Mouse (Mus musculus) spleen, postnatal 4 days (tissue): ENCODE data around the gene Nrxn2.
A peak's percentile ranks its signal among the peaks of the same experiment; 100 is the strongest.

ENCODE experiments used
- DNase-seq, 2 experiments: peaks; one replicate each; pipeline ENCODE4 v3.0.0; 2022; ENCODE audit warnings: low spot score in 2 of 2

Nrxn2 gene

DNA sequence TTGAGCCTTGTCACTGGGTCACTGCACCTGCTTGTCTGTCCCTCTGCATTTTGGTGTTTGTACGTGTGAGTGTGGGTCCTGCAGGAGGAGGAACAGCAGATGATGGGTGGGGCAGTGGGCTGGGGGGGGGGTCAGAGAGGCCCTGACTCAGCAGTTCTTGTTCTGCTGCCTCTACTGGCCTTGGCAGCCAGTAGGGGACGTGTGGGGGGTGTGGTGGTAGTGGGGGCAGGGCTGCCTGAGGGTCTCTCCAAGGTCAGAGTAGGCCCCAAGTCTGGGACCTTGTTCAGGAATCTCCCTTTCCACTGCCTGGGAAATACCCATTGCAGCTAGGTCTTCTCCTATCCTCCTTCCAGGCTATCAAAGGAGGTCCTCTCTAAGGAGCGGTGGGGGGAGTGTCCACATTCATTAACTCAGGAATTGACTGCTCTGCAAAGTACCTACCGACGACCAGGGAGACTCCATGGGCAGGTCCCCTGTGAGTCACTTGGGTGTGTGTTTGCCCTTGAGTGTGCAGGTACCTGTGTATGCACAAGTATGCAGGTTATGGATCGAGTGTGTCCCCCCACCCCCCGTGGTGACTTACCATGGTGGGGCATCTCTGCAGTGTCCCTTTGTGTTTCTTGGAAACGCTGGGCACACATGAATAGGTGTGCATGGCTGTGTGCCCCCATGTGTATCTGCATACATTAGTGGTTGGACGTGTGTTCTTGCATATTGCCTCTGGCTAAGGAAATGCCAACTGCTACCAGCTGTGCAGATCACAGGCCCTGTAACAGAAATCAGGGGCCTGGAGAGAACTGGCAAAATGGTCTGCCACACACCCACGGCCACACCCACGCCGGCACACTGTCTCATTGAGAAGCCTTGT is 1.4 kb upstream of the Nrxn2 start:
- DNase-seq, result no peak

DNA sequence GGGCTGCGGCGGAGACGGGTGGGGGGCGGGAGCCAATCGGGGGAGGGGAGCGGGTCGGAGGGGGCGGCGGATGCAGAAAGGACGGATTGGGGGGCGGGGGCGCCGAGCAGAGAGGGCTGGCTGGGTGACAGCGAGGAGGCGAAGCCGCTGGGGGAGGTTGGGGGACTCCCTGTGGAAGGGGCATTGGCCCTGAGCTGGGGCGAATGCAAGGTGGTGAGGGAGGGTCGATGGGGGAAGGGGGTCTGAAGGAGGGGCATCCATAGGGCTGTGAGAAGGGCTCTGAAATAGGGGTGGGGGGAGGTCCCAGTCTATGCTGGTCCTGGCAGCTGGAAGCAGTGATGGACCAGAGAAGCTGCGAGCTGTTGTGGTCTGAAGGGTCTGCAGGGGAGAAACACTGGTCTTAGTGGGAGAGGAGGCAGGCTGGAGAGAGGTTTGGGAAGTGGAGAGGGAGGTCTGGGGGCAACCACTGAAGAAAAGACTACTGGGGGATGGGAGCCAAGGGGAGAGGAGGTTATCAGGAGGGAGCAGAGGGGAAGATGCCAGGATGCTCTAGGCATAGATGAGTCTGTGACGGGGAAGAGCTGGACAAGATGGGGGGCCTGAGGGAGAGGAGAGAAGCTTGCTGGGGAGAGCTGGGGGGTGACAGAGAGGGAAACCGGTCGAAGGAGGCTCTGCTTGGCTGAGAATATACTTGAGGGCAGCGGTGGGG is 607 bp downstream of the Nrxn2 start:
- DNase-seq, result no peak

DNA sequence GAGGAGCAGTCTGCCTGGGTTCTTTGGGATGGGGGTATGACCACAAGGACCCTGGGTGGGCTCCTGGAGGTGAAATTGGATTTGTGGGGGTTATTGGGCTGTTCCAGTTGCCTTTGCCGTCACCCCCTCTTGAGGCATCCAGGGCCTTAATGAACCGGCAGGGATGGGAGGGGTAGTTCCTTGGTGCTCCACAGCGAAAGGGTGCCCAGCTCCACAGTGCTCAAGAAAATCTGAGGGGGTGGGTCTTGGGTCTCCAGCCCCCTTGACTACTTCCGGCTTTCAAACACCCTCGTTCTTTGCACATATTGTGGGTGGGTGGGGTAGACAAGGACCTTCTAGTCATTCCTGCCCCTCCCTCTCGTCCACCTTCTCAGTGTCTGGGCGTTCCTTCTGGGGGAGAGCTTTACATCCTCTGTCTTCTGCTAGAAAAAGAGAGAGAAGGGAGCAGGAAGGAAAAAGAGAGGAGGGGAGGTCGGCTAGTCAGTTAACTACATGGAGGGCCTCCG is 1.3 kb downstream of the Nrxn2 start:
- DNase-seq, result no peak

DNA sequence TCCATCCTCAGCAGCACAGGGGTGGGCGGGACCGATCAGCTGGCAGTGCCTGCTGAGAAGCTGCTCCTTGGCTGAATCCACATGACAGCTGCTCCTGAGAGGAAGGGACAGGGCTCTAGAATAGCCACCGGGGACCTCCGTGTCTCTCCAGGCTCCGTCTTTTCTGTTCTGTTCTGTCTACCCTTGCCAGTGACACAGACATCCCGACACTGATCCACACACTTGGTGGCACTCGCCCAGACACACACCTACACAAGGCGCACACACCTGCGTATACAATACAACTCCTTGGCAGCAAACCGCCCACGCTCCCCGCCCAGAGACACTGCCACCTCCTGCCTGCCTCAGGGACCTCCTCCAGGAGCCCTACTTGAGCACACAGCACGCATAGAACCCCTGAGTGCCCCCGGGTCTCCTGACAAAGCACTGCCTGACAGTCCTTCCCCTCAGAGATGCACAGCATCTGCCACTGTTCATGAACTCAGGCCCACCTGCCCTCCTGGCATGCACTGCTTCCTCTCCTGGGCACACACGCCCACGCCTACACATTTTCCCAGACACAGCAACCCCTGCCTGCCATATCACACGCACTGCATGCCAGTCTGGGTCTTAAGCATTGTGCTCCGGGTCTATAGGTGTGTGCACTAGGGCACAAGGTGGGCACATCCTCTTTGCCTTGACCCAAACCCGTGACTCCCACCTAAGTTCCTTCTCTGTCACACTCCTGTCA is 2.1 kb downstream of the Nrxn2 start:
- no peak for DNase-seq

DNA sequence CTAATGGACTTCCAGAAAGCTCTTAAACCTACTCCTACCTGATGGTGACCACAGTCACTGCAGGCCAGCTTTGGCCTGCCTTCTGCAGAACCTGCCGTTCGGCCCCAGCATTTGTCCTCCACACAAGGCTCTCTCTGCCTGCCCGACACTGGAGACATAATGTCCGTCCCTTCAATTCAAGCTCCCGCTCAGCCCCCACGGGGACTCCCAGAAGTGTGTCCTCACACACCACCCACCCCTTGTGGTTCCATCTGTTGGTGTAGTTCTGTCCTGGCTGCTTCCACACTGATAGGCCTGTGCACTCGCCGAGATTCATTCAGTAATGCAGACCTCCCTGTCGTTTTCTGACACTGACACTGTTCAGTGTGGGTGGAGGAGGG is 2.7 kb downstream of the Nrxn2 start:
- no peak for DNase-seq

DNA sequence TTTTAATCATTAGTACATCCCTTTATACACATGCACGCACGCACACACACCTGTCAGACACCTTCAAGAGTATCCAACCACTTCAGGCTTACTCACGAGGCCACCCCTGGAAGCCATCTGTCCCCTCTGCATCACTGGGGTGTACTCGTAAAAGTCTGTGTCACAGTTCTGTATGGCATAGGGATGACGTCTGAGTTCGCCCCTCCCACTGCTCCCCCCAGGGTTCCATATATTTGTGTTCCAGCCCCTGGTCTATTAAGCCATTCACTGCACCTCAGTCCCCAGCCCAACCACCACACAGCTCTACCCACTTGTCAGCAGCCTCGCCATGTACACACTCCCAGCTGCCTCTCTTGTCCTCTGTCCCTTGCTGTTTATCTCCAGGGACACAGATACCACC is 3.5 kb downstream of the Nrxn2 start:
- no peak for DNase-seq

DNA sequence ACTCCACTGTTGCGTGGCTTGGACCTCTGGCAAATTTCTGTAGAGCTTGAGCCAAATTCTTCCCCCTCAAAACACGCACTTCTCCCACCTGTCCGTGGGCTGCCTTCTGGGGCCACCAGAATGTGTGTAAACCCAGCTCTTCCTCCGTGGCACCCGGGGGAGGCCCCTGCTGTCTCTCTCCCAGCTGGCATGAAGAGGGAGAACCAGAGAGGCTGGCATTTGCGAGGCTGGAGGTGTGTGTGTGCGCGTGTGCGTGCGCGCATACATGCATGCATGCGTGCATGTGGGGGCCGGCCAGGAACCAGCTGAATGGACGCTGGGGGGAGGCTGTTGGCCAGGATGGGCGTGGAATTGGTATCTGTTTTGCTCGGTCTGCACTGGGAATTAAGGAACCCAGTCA is 4.7 kb downstream of the Nrxn2 start:
- no peak for DNase-seq

DNA sequence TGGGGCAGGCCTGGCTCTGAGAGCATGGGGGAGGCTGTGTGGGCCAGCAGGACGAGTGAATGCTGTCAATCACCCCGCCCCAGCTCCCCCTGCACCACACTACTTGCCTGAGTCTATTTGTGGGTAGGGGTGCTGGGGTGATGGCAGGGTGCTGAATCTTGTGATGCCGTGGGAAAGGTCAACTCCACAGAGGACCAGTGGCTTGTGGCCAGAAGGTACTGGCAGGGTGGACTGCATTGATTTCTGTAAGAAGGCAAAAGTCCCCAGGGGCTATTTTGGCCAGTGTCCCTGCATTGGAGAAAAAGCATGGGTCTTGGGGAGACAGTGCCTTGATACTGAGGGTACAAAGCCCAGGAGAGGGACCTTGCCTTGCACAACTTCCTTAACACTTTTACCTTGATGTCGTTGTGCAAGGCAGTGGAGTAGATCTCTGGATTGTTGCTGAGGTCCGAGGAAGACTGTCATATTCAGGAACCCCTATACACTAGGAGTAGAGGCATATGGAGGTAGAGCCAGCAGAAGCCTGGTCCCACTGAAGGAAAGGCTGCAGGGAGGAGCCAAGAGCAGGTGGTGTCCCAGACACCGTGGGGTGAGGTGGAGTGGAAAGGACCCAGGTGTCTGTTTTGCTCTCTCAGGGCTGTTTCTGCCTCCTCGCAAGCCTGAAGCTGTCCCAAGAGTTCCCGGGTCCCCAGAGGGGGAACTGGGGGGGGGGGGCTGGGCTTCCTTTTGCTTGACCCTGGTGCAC is 5.8 kb downstream of the Nrxn2 start:
- DNase-seq, result no peak

DNA sequence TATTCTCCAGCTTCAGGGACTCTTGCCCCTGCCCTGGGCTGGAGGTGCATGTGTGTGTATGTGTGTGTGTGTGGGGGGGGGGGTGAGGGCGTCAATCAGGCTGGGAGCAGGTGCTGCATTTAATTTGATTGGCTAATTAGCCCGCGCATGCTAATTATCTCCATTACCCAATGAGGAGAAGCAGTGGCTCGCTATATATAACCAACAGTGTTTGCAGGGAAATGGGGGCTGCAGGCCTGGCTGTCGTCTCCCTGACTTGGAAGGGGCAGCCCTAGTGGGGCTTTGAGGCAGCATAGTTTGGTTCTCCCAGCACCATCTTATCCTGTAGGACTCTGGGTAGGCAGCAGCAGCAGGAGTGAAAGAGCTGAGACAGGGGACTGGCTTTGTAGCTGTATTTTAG is 7.1 kb downstream of the Nrxn2 start:
- DNase-seq, result no peak

DNA sequence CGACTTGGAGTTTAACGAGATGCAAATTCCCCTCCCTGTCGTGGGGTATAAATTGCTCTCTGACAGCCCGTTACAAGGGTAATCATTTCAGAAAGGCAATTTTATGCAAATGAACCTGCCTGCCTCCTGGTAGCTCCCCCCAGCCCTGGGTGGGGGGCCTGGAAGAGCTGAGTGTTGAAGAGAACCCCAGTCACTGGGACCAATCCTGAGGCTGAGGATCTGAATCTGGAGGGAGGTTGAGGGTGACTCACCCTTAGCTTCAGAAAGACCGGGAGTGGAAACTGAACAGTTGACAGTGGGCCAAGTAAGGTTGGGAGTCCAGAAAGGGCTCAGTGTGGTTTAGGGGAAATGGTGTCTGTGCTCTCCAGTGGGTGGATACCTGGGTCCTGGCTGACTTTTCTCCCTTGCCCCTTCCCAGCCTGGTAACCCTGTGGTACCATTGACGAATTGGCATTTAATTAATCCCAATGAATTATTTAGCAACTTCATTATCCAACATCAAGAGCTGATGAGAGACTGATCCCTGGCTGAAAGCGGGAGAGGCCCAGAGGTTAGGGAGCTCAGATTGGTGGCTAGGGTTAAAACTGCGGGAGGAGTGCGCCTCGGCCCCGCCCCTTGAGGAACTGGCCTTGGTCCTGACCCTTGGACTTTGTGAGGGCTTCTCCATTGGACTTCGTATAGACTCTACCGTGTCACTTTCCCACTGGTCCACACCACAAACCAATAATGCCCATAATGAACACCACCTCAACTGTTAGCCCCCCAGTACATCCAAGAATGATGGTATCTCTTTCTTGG is 8.4 kb downstream of the Nrxn2 start:
- DNase-seq, result peak; percentile 54 to 81

DNA sequence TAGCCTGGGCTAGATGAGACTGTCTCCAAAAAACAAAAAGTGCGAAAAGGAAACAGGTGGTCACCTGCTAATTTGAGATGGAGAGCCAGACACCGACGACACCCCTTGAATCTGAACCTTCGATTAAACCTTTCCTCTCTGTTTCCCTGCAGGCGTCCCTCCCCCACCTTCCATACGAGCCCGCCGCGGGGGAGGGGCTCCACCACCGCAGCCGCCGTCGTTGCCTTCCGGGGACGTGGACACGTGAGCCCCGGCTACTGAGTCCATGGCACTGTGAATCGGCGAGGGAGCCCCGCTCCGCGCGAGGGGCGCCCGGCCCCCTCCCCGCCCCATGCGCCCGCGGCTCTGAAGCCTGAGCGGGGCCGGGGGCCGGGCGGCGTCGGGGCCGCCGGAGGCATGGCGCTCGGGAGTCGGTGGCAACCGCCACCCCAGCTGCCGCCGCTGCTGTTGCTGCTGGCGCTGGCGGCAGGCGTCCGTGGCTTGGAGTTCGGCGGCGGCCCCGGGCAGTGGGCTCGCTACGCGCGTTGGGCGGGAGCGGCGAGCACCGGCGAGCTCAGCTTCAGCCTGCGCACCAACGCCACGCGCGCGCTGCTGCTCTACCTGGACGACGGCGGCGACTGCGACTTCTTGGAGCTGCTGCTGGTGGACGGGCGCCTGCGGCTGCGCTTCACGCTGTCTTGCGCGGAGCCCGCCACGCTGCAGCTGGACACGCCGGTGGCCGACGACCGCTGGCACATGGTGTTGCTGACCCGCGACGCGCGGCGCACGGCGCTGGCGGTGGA is 9.3 kb downstream of the Nrxn2 start:
- DNase-seq, result no peak

DNA sequence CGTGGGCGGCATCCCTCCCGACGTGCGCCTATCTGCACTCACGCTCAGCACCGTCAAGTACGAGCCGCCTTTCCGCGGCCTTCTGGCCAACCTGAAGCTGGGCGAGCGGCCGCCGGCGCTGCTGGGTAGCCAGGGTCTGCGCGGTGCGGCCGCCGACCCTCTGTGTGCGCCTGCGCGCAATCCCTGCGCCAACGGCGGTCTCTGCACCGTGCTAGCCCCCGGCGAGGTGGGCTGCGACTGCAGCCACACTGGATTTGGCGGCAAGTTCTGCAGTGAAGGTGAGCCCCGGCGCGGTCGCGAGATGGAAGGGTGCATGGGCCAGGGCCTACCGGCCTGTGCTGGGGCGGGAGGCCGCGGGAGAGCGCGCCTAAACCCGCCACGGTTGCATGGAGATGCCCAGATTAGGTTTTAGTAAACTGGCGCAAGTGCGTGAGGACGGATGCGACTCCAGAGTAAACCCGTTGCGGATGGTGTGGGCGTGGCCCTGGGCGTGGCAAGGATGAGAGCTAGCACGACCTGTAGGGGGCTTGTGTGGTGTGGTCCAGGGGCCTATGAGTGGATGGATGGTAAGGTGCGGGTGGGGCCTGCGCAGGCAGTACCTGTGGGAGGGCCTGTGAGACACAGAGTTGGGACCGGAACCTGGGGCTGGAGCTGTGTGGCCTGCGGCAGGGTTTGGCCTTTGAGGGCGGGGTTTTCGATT is 10.1 kb downstream of the Nrxn2 start:
- DNase-seq, result no peak

DNA sequence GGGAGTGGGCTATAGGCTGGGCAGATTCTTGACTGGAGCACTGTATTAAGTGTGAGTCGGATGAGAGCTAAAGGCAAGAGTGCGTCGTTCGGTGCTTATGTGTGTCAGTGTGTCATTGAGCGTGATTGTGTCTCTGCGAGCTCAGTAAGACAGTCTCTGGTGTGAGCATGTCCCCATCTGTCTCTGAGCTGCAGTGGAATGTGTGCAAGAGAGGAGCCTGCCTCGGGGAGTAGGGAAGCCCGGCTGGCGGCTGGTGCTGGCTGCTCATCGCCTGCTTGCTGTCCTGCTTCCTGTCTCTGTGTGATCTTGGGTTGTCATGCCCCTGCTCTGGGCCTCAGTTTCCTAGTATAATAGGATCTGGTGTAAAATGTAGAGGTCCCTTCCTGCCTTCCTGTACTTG is 24.5 kb downstream of the Nrxn2 start:
- no peak for DNase-seq

DNA sequence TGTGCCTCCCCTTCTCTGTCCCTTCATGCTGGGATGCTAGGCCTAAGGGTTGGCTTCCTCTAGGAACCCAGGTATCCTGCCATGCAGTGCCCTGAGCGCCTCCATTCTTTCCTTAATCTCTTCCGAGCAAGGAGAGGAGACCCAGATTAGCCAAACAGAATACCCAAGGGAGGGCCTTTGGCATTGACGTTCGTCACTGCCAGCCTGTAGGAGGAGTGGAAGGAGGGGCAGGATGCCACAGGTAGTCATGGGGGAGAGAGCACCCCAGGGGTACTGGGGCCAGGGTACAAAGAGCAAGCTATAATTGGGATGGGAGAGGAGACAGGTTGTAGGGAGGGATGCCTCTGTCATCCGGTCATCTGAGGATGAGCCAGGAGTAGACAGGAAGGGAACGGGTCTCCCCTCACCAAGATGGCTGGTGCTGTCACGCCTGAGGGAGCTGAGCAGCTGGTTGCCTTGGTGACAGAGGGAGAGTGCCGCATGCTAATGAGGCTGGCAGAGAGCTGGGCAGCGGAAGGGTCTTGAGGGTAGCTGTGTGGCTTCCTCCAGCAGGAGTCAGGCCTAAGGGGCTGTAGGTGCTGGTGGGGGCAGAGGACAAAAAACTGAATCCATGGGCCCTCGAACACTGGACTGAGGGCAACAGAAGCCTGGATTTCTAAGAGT is 27.4 kb downstream of the Nrxn2 start:
- DNase-seq, result no peak

DNA sequence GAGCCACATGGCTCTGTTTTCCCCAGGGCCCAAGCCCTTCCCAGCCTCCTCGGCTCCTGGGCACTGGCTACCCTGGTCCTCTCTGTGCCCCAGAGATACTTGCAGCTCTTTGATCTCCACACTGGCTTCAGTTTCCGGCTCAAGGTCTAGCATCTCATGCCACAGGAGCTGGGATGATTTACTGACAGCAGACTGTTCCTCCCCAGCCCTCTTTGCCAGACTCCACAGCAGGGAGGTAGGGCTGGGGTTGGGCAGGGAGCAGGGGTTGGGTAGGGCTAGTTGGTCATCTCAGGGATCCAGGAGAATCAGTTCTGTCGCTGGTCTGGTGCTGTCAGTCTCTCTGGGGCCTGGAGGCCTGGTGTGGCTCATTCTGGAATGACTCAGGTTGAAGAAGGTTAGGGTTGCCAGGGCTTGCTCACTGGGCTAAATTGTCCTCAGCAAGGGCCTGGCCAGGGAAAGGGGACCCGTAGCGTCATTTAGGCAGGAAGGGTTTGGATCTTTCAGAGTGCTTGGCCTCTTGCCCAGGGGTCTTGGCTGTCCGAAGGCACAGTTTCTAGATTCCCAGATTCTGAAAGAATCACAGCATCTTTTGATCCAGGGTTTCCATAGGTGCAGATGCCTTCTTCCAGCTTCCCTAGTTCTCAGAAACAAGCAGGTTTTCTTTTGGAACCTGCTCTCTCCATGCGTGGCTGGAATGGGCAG is 28.4 kb downstream of the Nrxn2 start:
- DNase-seq, result no peak

DNA sequence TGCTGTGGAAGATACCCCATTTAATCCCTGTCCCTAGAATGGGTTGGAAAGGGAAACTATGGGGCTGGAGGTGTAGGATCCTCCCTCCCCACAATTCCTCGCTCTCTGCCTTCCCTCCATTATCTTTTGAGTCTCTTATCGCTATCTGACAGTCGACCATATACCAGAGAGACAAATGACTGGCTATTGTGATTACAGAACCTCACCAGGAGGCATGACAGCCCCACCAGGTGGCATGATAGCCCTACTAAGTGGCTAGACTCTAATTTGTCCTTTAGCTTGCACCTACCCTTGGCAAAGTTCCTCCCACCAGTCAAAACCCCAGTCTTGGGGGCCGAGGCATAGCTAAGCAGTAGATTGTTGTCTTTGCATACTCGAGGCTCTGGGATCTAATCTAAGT is 30.2 kb downstream of the Nrxn2 start:
- no peak for DNase-seq

DNA sequence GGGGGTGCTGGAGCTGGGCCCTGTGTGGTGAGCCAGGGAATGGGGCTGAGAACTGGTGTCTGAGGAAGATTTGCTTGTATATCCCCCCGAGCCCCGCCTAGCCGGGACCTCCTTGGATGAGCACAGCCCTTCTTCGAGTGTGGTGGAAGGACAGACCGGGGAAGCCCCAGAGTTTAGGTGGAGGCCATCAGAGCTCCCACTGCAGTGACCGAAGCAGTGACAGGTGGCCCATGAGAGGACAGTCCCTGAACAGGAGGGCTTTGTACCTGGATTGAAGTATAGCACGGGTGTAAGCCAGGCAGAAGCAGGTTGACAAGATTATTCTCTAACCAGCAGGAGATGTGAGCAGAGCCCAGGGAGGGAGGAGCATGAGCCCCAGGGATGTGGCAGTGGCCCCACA is 31.3 kb downstream of the Nrxn2 start:
- DNase-seq, result no peak

DNA sequence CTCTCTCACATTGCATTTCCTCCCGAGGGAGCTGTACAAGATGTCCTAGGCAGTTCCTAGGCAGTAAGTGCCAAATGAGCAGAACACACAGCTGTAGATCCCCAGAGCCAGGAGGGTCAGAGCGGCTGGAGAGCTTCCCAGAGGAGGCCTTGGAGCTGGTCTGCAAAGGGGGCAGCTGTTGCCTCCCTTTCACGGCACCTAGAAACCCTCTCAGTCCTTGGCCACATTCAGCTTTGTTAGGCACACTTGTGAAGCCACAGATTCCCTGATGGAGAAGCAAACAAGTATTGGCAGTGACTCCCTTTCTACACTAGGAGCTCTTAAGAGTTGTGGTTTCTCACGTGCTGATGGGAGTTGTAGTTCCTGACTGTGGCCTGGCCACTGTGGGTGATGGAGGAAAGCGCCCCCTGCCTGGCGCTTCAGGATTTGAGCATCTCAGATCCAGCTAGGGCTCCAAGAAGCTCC is 33.5 kb downstream of the Nrxn2 start:
- peak; percentile 55 to 77 for DNase-seq
